Mouse (Mus musculus): ENCODE measurements around the gene Hamp. TPM values are rescaled to one million over a fixed set of nuclear protein-coding genes. Genes with fewer than 3 reads are reported as not detected.

The Hamp gene
- not detected in 2 replicates for polyA plus RNA-seq (2011; ENCODE audit: insufficient read depth, insufficient read length, low read depth, missing spikeins)

- no peak for TF ChIP-seq POLR2A (IDR thresholded peaks at IDR 0.05; ENCODE audit: insufficient read depth, low read length)
- no peak for TF ChIP-seq EP300 (IDR thresholded peaks at IDR 0.05; ENCODE audit: insufficient read depth, low read depth, low read length)
- TF ChIP-seq CTCF (IDR thresholded peaks at IDR 0.05; ENCODE audit: low read depth, low read length) = no peak
- no peak within 1 kb of the TSS for H3K9ac ChIP-seq (ENCODE audit: low read depth, poor library complexity, severe bottlenecking)
These were observed at the start of gene Hamp for GRCm38 (mm10) chr7:30943909-30944635. Gene Hamp (minus strand): TSS chr7:30944032.

DNA sequence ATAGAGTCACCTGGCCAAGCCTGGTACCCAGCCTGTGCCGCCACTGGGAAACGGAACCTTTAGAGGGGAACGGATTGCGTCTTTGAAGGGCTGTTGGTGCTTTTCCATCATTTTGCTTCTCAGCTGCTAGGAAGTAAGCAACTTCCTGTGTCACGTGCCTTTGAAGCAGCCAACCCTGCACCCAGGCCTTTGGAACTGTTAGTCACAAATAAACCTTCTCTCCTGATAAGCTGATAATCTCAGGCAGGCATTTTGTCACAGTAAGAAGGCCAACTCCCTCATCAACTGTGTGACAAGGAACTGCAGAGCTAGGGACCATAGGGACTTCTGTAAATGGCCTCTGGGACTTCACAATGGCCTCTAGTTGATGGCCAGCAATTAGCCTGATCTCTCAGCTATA, 48.3 kb upstream of the Hamp start:
- TF ChIP-seq CTCF (IDR thresholded peaks at IDR 0.05; ENCODE audit: low read depth, low read length) (no peak), POLR2A (IDR thresholded peaks at IDR 0.05; ENCODE audit: insufficient read depth, low read length) (no peak), EP300 (IDR thresholded peaks at IDR 0.05; ENCODE audit: insufficient read depth, low read depth, low read length) (no peak)
- no peaks in the 10 kb centered on the region for H3K4me1 ChIP-seq (ENCODE audit: control insufficient read depth, insufficient read depth, low read length)
- H3K4me3 ChIP-seq (ENCODE audit: low read depth, low read length) = no peak overlapping the region
- H3K36me3 ChIP-seq (ENCODE audit: control insufficient read depth, insufficient read depth, low read length, poor library complexity, severe bottlenecking) = no peaks in the 10 kb centered on the region
- no peaks in the 10 kb centered on the region for H3K9me3 ChIP-seq (replicated peaks; ENCODE audit: control insufficient read depth, insufficient read depth, low read length, poor library complexity, severe bottlenecking)
- no peak overlapping the region for H3K27ac ChIP-seq (ENCODE audit: insufficient read depth, low read length)
- H3K9ac ChIP-seq (ENCODE audit: low read depth, poor library complexity, severe bottlenecking) = no peak overlapping the region
- H3K27me3 ChIP-seq (ENCODE audit: control insufficient read depth, insufficient read depth, low read length, poor library complexity, severe bottlenecking) = no peaks in the 10 kb centered on the region

More at GRCm38 (mm10) chr7:30943909-30944635, at the start of gene Hamp:
- H3K4me1 ChIP-seq (ENCODE audit: control insufficient read depth, insufficient read depth, low read length) = no peaks in the 10 kb centered on the region
- peaks cover 2% of the 10 kb centered on the region for H3K36me3 ChIP-seq (ENCODE audit: control insufficient read depth, insufficient read depth, low read length, poor library complexity, severe bottlenecking)
- no peaks in the 10 kb centered on the region for H3K9me3 ChIP-seq (replicated peaks; ENCODE audit: control insufficient read depth, insufficient read depth, low read length, poor library complexity, severe bottlenecking)
- no peak within 1 kb of the TSS for H3K27ac ChIP-seq (ENCODE audit: insufficient read depth, low read length)
- no peak within 1 kb of the TSS for H3K4me3 ChIP-seq (ENCODE audit: low read depth, low read length)
- H3K27me3 ChIP-seq (ENCODE audit: control insufficient read depth, insufficient read depth, low read length, poor library complexity, severe bottlenecking) = no peaks in the 10 kb centered on the region

DNA sequence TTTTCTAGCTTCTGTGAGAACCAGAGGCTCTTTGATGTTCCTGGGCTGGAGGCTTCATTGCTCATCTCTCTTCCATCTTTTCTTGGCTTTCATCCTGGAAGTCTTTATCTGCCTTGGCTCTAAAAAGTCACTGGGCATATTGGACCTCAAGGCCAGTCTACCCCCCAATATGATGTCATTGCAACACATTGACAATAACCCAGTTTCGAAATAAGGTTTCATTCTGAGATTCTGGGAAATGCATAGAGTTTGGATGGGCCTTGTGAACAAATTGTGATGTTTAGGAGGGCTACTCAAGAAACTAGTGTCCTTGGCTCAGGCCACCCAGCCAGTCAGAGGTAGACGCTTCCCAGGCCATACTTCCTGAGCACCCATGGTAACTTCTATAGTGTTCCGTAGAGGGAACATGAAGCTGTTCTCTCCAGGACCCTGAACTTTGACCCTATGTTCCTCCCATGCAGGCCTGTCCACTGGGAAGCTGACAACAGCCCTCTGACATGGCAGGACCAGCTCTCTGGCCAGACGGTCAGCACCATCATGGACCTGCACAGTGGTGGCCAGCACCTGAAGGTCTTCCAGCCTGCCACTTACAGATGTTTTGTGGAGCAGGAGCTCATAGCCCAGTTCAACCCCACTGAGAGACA, 44.8 kb upstream of the Hamp start:
- TF ChIP-seq POLR2A (IDR thresholded peaks at IDR 0.05; ENCODE audit: insufficient read depth, low read length) = no peak
- TF ChIP-seq CTCF (IDR thresholded peaks at IDR 0.05; ENCODE audit: low read depth, low read length) = no peak
- no peak for TF ChIP-seq EP300 (IDR thresholded peaks at IDR 0.05; ENCODE audit: insufficient read depth, low read depth, low read length)

GRCm38 (mm10) chr7:30985357-30985756, 41.5 kb upstream of the Hamp start:
- H3K27me3 ChIP-seq (ENCODE audit: control insufficient read depth, insufficient read depth, low read length, poor library complexity, severe bottlenecking) = no peaks in the 10 kb centered on the region
- H3K36me3 ChIP-seq (ENCODE audit: control insufficient read depth, insufficient read depth, low read length, poor library complexity, severe bottlenecking) = no peaks in the 10 kb centered on the region
- H3K9me3 ChIP-seq (replicated peaks; ENCODE audit: control insufficient read depth, insufficient read depth, low read length, poor library complexity, severe bottlenecking) = no peaks in the 10 kb centered on the region
- TF ChIP-seq CTCF (IDR thresholded peaks at IDR 0.05; ENCODE audit: low read depth, low read length) (no peak), POLR2A (IDR thresholded peaks at IDR 0.05; ENCODE audit: insufficient read depth, low read length) (no peak), EP300 (IDR thresholded peaks at IDR 0.05; ENCODE audit: insufficient read depth, low read depth, low read length) (no peak)
- no peak overlapping the region for H3K9ac ChIP-seq (ENCODE audit: low read depth, poor library complexity, severe bottlenecking)
- no peaks in the 10 kb centered on the region for H3K4me1 ChIP-seq (ENCODE audit: control insufficient read depth, insufficient read depth, low read length)
- no peak overlapping the region for H3K27ac ChIP-seq (ENCODE audit: insufficient read depth, low read length)
- H3K4me3 ChIP-seq (ENCODE audit: low read depth, low read length) = no peak overlapping the region

More for the DNA sequence above, 44.8 kb upstream of the Hamp start:
- Histone ChIP-seq H3K4me3 (ENCODE audit: low read depth, low read length) (no peak overlapping the region), H3K36me3 (ENCODE audit: control insufficient read depth, insufficient read depth, low read length, poor library complexity, severe bottlenecking) (no peaks in the 10 kb centered on the region), H3K9me3 (replicated peaks; ENCODE audit: control insufficient read depth, insufficient read depth, low read length, poor library complexity, severe bottlenecking) (no peaks in the 10 kb centered on the region), H3K27ac (ENCODE audit: insufficient read depth, low read length) (no peak overlapping the region), H3K27me3 (ENCODE audit: control insufficient read depth, insufficient read depth, low read length, poor library complexity, severe bottlenecking) (no peaks in the 10 kb centered on the region), H3K4me1 (ENCODE audit: control insufficient read depth, insufficient read depth, low read length) (no peaks in the 10 kb centered on the region), H3K9ac (ENCODE audit: low read depth, poor library complexity, severe bottlenecking) (no peak overlapping the region)

DNA sequence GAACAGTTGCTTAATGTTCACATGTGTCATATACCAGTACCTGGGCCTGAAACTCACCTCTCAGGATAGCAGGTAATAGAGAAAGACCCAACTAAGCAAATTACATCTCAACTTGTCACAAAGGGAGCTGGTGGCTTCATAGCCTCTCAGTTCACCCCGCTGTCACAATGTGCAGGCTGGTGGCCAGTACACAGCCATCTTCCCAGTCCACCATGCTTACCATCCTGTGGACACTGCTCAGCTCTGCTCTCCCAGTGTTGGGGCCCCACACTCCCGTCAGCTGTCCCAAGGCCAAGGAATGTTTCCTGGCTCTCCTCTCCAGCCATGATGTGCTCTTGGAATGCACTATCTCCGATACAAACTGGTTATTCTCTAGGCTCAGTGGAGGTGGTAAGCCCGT, 37.9 kb upstream of the Hamp start:
- Histone ChIP-seq H3K27ac (ENCODE audit: insufficient read depth, low read length) (no peak overlapping the region), H3K4me1 (ENCODE audit: control insufficient read depth, insufficient read depth, low read length) (no peaks in the 10 kb centered on the region), H3K4me3 (ENCODE audit: low read depth, low read length) (no peak overlapping the region), H3K36me3 (ENCODE audit: control insufficient read depth, insufficient read depth, low read length, poor library complexity, severe bottlenecking) (no peaks in the 10 kb centered on the region), H3K9ac (ENCODE audit: low read depth, poor library complexity, severe bottlenecking) (no peak overlapping the region), H3K9me3 (replicated peaks; ENCODE audit: control insufficient read depth, insufficient read depth, low read length, poor library complexity, severe bottlenecking) (no peaks in the 10 kb centered on the region), H3K27me3 (ENCODE audit: control insufficient read depth, insufficient read depth, low read length, poor library complexity, severe bottlenecking) (no peaks in the 10 kb centered on the region)
- TF ChIP-seq CTCF (IDR thresholded peaks at IDR 0.05; ENCODE audit: low read depth, low read length) (no peak), EP300 (IDR thresholded peaks at IDR 0.05; ENCODE audit: insufficient read depth, low read depth, low read length) (no peak), POLR2A (IDR thresholded peaks at IDR 0.05; ENCODE audit: insufficient read depth, low read length) (no peak)
